Mouse (Mus musculus) thymus, postnatal 10 days (tissue): ENCODE data around the gene Ankrd13a.
A peak's percentile ranks its signal among the peaks of the same experiment; 100 is the strongest.

Source experiments
- DNase-seq, 2 experiments: peaks; one replicate each; pipeline ENCODE4 v3.0.0; 2021; ENCODE audit warnings: low spot score in 2 of 2

Ankrd13a gene

DNA sequence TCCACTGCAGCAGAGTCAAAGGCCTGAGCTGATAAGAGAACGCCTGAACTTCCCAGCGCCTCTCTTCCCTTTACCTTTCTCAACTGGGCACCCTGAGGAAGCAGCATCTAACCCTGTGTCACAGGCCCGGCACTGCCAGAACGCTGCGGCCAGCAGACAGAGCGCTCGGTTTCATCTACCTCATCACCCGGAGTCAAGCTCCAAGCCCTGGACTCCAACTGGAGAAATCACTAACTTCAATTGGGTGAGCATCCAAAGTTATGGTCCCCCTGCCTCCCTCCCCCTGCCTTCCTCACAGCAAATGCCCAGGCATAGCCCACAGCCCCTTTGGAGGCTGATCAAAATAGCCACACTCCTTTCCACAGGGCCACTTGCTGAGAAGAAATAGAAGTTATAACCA is 7.8 kb upstream of the Ankrd13a start:
- DNase-seq: no peak

DNA sequence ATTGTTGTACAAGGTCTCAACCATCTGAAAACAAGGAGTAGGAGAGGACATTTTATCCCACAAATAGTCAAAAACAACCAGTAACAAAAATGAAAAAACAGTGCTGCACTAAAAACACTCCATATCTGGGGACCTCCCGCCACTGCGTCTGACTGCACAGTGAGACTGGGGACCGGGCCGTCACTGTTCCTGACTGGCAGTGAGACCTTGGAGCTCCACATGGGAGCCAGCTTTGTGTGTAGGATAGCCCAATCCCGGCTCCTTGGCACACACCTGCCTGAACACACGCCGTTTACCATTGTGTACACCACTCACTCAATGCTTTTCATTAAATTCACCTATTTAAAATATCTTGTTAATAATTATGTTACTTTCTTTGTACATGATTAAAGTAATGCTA is 7.3 kb upstream of the Ankrd13a start:
- DNase-seq: no peak

DNA sequence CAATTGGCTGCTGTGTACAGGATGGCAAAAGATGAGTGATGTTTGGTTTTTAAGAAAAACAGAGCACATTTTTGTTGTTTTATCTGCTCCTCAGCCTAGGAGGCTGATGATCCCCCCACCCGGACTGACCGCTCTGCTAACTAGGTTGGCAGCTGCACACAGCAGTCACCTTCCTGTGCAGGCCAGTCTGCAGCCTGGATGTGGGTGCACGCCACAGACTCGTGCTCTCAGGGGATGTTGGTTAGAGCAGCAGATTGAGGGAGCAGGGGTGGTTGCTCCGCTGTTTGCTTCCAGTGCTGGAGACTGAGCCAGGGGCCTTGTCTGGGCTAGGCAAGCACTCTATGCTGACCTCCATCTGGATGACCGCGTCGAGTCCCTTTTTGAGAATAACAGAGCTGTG is 4.7 kb upstream of the Ankrd13a start:
- DNase-seq: peak in 1 of 2 experiments; percentile 28

DNA sequence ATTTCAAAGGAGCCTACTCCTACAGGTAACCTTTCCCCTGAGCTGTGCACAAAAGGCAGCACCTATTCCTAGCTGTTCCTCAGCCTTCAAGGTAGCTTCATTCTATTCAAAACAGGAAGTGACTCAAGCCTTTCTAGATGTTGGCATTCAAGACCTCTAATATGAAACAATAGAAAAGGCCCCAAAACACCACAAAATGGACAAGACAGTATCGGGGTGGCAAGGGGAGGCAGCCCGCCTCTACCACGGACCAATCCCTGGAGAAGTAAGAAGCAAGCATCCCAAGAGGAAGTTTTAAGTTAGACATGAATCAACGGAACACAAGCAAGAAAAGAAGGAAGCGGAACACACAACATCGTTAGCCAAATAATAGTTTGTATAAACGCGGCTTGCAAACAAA is 2.7 kb upstream of the Ankrd13a start:
- DNase-seq: no peak

DNA sequence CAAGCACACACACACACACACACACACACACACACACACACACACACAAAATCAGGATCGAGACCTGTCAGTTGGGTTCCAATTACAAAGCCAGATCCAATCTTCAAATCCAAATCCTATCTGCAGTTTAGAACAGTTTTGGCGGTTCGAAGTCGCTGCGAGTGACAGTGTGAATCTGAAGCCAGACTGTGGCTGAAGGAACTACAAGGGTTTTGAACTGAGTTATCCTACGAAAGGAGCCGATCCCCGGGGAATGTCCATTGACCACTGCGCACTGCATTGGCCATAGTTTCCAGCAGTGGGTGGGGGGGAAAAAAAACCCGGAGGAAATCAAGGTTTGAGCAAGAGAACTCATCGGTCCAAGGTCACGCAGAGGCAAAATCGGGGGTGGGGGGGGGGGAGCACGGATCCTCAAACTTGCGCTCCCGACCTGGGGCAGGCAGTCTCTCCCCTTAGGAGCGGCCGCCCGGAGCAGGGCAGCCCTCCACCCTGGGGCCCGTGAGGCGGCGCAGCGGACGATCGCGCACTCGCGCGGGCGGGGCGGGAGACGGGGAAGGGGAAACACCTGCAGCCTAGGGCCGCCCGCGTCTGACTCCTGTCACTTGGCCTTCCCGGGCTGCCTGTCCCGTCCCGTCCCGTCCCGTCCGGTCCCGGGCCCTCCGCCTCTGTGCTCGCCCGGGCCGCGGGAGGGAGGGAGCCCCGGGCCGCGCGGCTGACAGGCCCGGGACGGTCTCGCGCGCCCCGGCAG is 1.8 kb upstream of the Ankrd13a start:
- DNase-seq: peak; percentile 76 to 81

DNA sequence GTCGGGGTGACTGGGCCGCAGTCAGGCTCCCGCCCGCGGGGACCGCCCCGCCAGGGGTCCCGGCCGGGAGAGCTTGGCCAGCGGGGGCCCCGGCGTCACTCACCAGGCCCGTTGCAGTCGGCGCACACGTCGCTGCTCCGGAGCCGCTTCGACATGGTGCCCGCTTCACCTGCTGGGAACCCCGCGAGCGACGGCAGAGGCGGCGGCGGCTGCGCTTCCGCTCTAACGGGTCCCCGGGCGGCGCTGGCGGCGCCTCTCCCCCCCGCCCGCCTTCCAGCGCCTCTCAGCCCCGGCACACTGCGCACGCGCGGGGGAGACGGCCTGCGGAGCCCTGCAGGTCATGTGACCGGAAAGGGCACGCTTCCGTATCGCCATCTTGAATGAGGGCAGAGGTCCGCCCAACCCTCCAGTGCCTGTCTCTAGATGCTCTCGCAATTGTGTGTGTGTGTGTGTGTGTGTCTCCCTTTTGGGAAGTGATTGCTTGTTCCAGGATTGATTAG is 1.2 kb upstream of the Ankrd13a start:
- peak; percentile 98 to 99 for DNase-seq

DNA sequence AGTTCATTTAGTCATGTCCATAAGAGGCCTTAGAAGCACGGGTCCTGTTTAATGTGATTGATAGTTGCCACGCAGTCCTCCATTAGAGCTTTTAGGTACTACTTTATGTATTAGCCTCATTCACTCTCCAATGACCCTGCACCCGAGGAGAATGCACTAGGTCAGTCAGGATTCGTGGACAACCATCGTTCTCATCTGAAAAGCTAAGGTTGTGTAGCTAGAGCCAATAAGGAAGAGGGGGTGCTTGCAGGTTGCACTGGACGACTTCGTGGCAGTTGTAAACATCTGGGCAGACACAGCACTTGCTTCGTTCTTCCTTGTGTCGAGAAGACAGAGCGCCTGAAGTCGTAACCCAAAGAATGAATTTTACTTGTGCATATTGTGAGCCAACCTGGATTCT is 697 bp upstream of the Ankrd13a start:
- peak in 1 of 2 experiments; percentile 28 for DNase-seq

DNA sequence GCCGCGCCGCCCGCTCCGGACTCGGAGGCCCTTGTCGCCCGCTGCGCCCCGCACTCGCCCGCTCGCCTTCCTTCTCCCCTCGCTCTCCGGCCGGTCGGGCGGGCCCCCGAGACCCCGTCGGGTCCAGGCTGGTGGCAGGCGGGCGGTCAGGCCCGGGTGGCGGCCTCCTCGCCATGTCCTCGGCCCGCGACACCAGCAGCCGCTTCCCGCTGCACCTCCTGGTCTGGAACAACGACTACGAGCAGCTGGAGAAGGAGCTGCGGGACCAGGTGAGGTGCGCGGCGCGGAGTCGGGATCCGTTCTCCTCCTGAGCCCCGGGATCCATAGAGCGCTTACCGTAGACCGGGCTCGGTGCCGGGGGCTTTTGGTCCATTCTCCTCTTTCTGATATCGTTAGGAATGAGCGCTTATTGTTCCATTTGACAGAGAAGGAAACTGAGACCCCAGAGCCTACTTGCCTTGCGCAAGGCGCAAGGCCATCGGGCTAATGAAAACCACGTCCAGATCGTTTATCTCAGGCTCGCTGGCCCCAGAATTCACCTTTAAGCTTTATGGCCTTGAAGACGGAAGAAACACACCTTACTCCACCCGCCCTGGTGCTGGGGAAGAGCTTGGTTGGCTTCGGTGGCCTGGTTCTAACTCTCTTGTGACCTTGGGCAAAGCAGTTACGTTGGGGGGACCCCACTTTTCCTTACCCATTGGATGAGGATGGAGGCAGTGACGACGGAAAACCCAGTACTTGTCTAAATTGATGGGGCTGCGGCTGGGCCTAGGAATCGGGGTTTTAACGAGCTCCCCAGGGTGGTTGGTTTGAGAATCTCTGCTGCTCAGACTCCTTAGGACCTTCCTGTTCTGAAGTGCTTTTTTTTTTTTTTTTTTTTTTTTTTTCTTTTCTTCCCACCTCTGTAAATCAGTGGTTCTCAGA is 841 bp downstream of the Ankrd13a start, which contains the start of gene Git2:
Gene Git2, minus strand, starts transcription at position 462 of the 924 bp plus-strand sequence.
- no peak for DNase-seq

DNA sequence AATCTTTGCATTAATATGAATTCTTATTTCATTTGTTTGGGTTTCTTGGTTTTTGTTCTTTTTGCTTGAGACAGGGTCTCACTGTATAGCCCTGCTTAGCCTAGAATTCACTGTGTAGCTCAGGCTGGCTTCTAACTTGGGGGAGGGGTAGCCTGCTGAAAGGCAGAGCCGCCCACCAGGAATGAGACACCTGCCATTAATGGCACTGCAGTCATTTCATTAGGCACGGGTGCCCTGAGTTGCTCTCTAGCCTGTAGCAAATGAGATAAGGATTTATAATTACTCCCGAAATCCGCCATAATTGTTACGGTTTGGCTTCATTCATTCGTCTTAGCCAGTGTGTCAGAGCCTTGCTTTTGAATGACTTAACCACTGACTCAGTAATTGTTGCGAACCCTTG is 1.7 kb downstream of the Ankrd13a start:
- no peak for DNase-seq

DNA sequence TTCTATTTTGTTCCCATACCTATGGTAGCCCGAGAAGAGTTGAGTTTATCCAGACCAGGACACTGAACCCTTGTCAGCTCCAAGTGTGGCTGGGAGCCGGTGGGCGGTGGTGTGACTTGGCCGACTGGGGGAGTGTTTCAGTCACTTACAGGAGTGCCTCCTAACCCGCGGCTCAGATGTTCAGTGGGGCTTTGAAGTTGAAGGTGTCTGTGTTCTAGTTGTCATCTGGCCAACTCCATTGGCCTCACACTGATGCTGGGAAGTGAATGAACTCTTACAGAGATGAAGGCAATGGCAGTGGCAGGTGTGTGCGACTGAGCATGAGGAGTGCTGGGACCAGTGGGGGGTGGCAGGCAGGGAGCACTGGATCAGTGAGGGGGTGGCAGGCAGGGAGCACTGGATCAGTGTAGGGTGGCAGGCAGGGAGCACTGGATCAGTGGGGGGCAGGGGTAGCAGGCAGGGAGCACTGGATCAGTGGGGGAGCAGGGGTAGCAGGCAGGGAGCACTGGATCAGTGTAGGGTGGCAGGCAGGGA is 5.5 kb downstream of the Ankrd13a start:
- DNase-seq: peak in 1 of 2 experiments; percentile 29

DNA sequence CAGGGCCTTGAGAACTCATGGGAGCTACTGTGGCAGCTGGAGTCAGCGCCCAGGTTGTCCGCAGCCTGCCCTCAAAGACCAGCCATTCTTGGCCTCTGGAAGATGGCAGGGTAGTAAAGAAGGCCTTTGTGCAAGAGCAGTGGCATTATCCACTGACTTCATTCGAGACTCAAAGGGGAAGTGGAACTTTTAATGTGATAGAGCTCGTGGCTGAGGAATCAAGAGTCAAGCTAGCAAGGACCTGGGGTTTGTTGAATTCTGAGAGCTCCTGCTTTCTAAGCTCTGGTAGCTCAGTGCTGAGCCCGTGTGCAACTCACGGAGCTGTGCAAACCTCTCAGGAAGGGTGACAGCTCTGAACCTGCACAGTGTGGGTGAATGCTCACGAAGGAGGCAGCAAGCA is 6.4 kb downstream of the Ankrd13a start:
- DNase-seq: no peak

DNA sequence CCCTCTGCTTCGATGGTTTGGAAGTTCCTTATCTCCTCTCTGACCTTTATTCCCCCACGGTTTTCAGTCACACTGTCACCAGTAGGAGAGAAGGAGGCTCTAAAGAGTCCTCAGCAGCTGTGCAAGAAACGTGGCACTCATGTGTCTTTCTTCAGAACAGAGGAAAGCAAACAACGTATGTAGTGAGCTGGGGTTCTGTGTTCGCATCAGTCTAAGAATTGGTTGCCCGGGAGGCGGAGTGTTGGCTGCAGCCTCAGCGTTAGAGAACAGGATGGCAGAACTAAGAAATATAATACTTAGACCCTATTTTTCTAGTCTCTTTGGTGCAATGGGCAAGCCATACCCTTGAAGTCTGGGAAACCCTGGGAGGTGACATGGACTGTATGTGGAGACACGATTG is 8.5 kb downstream of the Ankrd13a start:
- DNase-seq: no peak

DNA sequence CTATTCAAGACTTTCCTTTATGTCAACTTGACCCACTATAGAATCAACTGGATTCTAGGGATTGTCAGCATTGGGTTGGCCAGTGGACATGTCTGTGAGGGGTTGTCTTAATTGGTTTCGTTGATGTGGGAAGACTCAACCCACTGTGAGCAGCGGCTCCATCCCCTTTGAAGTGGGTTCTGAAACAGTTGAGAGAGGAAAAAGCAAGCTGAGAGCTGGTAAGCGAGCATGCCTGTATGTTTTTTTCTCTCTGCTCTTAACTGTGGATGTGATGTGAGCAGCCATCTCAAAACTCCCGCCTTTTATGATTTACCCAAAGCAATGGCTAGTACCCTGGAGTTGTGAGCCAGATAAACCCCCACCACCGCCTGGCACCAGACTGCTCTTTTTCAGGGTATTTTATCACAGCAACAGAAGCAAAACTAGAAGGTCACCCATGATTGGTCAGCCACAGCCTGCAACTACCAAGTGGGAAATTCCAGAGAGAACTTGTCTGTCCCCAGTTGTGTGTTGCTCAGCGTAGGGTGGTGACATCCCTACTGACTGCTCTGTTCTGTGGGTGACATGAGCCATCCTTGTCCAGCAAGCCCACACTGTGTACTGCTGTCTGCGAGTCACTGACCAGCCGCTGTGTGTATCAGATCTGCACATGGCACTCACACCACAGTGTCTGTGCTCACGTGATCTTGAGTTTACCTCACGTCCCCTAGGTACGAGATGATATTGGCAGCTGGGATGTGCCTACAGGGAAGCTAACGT is 9.1 kb downstream of the Ankrd13a start:
- peak; percentile 55 to 56 for DNase-seq

DNA sequence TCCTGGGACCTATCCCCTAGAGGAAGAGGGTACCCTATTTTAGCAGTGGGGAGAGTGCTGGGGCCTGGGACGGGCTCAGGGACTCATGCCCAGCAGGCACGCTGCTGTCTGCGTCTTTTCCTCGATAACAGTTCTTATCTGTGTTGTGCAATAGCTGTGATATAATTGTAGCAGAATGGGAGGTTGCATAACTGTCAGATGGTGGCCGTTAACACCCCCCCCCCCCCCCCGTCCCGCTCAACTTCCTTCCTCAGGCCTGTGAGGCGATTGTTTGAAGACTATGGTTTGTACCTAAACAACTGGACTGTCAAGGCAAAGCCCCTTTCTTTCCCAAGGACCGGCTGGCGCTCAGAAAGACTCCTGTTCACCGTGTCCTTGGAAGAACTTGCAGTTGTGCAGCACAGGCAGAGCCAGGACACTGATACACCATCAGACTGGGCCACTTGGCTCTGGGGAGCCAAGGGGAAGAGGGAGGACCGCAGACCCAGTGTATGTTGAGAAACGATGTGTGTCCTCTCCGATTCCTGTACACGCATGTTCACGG is 10.2 kb downstream of the Ankrd13a start:
- DNase-seq: no peak

DNA sequence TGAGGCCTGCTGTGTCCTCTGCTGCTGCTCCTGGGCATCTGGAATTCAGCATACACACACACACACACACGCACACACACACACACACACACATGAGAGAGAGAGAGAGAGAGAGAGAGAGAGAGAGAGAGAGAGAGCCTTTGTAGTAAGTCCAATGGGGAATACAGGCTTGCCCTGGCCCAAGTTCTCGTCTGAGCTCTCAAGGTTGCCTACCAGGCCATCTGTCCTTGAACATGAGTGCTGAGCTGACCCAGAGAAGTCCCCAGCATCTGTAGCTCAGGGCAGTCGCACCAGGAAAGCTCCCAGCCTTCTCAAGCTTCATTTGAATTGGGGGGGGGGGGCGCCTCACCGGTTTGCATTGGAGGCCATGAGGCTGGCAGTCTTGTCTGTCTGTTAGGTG is 10.7 kb downstream of the Ankrd13a start:
- no peak for DNase-seq

DNA sequence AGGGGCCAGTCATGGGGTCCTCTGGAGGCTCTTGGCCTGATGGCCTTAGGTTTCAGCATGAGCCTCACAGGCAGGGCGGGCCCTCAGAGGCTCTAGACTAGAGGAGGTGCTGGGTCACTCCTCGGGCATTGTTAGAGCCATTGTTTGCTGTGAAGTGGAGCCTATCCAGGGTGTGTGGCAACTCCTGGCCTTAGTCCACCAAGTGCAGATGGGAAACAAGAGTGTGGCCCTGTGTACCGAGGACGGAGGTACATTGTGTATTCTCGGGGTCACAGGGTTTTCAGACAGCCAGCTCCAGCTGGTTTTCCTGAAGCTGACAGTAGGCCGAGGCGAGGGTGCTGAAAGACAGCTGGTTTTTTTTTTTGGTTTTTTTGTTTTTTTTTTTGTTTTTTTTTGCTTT is 18.8 kb downstream of the Ankrd13a start:
- no peak for DNase-seq

DNA sequence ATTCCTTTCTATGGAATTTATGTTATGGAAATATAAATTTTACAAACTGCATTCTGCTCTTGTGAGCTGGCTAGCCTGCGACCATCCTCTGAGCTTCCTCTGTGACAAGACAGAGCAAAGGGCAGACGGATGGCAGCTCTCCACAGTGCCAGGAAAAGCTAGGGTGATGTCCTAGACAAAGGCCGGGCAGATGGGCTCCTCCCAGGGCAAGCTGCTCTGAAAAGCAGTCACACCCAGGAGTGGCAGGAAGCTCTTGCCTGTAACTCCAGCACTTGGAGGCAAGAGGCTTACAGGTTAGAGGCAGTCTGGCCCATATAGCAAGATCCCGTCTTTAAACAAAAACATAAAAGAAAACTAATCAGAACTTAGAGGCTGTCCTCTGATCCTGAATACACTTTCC is 20.1 kb downstream of the Ankrd13a start:
- no peak for DNase-seq

DNA sequence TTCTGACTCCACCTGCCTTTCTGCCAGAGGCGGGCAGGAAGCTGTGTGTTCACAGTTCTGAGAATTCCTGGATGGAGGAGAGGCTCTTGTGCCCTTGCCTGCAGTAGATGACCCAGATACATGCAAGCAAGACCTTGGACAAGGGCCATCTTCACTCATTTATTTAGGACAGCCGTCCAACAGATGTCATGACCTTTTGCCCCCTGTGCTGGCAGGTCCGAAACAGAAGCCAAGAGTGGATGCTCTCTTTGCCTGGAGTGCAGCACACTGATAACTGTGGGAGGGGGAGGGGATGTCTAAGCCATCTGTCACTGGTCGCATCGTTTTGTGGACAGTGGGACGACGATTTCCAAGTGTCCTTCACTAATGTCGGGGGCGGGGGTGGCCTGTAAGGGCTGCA is 20.8 kb downstream of the Ankrd13a start:
- DNase-seq: no peak

DNA sequence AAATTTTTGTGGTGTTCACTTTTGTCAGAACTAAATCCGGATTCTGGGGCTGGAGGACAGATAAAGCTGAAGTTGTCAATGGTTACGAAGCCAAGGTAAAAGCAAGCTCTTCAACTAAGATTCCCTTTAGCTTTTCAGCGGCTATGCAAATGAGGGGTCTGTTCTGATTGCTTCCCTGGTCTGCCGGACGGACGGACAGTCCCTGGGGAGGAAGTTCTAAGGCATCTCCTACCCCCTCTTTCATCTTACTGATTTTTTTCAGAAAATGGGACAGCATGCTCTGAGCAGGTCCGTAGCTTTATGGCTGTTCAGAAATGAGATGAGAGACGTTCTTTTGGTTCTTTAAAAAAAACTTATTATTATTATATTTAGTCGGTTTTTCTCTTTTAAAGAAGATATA is 21.2 kb downstream of the Ankrd13a start:
- DNase-seq: no peak

DNA sequence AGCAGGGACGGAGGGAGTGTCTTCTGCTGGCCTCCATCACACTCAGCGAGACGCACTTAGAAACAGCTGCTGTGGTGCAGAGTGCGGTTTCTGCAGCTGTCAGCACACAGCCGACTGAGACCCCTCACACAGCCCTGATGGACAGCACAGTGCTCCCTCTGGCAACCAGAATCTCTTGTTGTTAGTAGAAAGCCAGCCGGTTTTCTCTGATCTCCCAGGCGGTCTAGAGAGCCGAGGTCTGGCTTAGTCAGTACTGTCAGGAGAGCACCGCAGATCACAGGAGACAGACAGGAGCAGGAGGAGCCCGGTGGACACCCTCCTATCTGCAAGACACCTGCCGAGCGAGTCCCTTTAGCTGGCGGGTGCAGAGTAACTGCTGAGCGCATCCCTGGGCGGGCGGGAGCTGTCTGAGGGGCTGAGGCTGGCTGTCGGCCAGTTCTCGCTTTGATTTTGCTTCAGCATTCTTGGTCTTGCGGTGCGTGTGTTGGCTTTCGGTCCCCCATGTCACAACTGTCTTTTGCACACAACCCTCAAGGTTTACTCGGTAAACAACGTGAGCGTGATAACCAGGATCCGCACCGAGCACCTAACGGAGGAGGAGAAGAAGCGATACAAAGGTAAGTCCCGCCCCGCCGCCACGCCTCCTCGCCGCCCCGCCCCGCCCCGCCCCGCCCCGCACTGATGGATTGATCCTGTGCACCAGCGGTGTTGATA is 22.0 kb downstream of the Ankrd13a start:
- DNase-seq: no peak

DNA sequence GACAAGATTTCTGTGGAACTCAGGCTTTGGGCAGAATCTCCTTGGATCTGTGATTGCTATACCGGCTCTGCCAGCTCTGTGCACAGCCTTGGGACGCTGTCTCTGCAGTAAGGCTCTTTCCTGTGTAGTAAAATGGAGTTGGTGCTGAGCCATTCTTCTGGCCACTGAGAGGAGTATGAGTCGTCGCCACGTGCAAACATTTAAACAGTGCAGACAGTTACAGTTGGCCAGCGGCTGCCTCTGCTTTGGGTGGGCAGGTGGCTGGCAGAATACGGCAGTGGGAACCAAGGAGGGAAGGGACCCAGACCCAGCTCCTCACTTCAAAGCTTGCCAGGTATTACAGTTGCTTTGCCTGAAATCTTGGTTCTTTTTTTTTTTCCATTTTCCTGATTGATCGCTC is 22.8 kb downstream of the Ankrd13a start:
- no peak for DNase-seq
